Mouse (Mus musculus) frontal cortex, postnatal 10 days (tissue): ENCODE results near the gene Phf23.

Experiments
- DNase-seq, 2 experiments: peaks; one replicate each; pipeline ENCODE4 v3.0.0; 2022; ENCODE audit warnings: low spot score in 2 of 2, mixed read lengths in 1 of 2

Gene Phf23

GRCm38 (mm10) chr11:69970775-69971174 is 24.8 kb upstream of the Phf23 start:
- DNase-seq: no peak

GRCm38 (mm10) chr11:69974907-69975306 is 20.7 kb upstream of the Phf23 start:
- no peak for DNase-seq

DNA sequence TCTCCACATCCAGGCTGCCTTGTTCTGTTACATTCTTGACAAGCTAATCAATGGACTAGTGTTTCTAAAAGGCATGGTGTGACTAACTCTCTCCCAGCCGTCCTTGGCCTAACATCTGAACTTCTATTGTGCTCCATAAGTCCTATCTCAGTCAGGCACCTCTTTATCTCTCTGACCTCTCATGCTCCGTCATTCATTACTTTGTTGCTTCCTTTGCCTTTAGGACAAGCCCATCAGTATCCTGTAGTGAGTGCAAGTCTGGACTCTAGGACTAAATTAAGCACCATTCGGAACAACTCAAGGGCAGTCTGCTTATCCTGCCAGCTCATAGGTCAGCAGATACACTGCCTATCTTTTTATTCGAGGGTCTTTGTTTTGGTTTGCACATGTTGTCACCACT is 19.3 kb upstream of the Phf23 start:
- DNase-seq: no peak

DNA sequence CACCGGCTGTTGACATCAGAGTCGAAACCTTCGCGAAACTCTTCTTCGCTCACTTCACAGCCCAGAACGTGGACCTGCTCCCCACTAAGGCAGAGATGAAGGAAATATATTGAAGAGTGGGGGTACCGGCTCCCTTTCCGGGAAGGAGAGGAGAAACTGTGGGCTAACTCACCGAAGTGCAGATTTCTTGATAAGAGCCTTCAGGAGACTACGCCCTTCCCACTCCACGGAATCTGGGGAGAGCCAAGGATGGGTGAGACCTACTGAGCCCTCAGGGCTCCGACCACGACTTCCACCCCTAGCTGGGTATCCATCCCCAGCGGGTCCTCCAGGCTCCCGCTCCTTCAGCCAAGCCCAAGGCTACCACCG is 15.8 kb upstream of the Phf23 start:
- no peak for DNase-seq

DNA sequence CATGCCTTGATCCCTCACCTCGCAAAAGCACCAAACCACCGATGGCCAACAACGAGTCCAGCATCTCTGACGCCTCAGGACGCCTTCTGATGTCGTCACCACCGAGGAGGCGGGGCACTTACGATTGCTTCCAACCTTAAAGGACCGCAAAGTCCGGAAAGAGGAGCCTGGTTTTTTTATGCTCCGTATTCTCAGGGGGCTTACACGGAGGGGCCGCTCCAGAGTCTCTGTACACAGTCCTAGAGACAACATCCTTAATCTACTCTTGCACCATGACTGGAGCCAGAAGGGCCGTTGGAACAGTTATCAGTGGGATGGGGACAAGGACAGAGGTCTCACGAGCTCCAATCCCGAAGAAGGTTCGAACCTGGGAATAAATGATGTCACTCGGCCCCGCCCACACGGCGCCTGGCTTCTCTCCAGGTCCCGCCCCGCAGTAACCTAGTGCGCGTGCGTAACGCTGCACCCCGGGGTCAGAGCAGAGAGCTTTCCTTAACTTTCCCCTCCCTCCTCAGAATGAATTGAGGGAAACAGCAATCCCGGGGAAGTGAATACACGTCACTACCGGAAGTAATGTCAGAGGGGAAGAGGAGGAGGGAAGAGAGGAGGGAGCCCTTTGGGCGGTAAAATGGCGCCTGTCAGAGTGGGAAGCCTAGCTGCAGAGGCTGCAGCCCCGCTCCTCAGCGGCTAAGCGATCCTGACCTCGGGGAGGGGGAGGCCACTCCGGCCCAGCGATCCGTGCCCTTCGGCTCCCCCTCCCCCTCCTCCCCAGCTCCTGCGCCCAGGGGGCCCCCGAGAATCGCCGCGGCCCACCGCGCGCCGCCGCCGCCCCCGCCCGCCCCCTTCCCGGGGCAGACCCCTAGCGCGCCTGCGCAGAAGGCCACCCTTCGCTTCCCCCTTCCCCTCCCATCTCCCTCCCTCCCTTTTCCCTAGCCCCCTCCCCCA is 15.1 kb upstream of the Phf23 start:
- DNase-seq: peak; percentile 98

- DNase-seq: no peak
Observed at GRCm38 (mm10) chr11:69981141-69981762, 14.3 kb upstream of the Phf23 start, which contains the start of gene Ctdnep1. TSS of gene Ctdnep1 (plus strand) at chr11:69981156.

GRCm38 (mm10) chr11:69982225-69982624 is 13.4 kb upstream of the Phf23 start, which contains the start of gene Elp5:
TSS of gene Elp5 (minus strand) at chr11:69982517.
- no peak for DNase-seq

GRCm38 (mm10) chr11:69982877-69983276 is 12.7 kb upstream of the Phf23 start:
- no peak for DNase-seq

DNA sequence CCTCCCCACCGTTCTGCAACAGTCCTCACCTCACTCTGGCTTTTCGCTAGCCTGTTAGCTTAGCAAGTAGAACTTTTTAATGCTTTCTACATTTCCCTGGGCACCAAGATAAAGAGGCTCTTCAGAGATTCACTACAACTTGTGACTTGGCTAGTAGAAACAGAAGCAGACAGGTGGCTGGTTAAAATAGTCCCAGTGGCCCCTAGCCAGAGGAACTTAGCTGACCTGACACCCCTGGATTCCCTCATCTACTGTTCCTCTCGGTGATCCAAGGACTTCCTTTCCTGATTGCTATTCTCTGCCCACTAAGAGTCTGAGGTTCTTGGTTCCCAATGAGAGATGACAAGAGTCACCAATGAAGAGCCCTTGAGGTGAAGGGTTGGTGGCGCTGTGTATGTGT is 12.2 kb upstream of the Phf23 start:
- DNase-seq: no peak

DNA sequence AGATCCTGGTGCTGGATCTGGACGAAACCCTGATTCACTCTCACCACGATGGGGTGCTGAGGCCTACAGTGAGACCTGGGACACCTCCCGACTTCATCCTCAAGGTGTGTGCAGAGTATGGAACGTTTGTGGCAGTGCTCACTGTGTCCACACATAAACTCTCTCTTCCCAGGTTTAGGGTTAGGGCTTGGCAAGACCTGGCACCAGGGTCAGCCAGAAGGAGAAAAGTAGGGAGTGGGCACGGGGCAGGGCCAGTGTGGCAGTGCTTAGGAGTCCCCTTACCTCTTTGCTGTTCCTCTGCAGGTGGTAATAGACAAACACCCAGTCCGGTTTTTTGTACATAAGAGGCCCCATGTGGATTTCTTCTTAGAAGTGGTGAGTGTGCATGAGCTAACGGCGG is 11.1 kb upstream of the Phf23 start:
- no peak for DNase-seq

- DNase-seq: no peak
Observed at GRCm38 (mm10) chr11:69989949-69990348, 5.6 kb upstream of the Phf23 start.

DNA sequence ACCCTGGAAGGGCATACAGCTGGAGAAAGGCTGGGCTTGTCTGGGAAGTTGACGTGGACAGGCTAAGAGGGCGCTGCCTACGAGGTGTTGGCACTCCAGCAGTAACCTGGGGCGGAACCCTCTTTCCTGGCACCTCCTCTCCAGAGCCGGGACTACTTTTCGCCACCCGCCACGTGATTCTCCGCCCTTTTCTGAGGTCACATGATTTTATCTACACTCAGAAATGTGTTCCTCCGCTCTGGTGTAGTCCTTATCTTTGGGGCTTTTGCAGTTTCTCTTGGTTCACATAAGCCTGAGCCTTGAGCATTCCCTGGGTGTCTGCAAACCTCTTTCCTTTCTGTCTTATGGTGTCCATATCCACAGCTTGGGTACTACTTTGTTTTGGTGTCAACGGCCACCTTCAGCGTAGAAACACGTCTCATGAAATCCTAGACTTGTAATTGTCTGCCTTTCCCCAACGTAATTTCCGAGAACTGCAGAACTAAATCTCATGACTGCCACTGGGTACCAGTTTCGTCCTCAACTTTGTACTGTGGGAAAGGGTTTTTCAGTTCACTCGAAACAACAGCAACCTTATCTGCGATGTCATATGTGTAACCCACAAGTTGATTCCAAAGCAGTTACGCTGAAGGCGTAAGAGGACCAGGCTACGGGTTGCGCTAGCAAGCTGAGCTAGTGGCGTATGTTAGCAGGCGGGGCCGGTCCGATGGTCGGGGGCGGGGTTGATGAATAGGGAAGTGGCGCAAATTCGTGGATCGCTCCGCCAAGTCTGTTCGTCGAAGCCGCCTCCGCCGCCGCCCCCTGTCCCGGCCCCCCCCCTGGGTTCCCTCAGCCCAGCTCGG is 4.5 kb upstream of the Phf23 start, which contains the start of gene Gabarap:
Gene Gabarap, plus strand, starts transcription at position 294 of the 842 bp plus-strand sequence.
- peak; percentile 92 to 94 for DNase-seq

DNA sequence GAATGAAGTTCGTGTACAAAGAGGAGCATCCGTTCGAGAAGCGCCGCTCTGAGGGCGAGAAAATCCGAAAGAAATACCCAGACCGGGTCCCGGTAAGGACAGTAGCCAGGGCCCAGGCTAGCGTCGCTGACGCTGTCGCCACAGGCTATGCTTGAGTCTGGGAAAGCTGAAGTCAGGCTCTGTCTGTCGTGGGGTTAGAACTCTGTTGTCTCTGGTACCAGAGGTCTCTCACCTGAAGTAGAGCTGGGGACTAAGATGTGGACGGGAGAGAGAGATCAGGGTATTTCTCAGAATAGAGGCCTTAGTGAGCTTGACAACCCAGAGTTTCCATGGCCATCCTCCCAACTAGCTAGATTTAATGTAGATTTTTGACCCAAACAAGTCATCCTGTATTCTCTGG is 3.9 kb upstream of the Phf23 start:
- no peak for DNase-seq

DNA sequence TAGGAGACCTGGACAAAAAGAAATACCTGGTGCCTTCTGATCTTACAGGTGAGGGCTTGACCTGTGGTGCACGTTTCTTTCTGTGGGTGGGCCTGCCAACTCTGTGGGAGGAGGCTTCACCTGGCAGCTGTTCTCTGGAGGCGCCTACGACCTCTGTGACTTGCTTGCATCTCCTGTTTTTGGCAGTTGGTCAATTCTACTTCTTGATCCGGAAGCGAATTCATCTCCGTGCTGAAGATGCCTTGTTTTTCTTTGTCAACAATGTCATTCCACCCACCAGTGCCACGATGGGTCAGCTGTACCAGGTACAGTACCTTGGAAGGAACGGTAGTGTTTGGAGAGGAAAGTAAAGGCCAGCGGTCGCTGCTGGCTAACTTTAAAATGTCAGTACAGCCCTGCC is 3.2 kb upstream of the Phf23 start:
- DNase-seq: no peak

DNA sequence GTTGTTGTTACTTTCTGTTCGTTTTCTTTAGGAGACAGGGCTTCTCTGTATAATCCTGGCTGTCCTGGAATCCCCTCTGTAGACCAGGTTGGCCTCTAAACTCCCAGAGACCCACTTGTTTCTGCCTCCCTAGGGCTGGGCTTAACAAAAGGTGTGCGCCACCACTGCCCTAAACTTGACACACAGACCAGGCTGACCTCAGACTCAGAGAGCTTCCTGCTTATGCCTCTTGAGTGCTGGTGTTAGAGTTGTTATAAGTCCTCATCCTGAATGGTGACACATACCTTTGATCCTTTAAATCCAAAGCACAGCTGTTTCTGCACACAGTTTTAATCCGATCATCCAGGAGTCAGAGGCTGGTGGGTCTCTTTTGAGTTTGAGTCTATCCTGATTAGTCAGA is 2.6 kb upstream of the Phf23 start:
- DNase-seq: no peak

DNA sequence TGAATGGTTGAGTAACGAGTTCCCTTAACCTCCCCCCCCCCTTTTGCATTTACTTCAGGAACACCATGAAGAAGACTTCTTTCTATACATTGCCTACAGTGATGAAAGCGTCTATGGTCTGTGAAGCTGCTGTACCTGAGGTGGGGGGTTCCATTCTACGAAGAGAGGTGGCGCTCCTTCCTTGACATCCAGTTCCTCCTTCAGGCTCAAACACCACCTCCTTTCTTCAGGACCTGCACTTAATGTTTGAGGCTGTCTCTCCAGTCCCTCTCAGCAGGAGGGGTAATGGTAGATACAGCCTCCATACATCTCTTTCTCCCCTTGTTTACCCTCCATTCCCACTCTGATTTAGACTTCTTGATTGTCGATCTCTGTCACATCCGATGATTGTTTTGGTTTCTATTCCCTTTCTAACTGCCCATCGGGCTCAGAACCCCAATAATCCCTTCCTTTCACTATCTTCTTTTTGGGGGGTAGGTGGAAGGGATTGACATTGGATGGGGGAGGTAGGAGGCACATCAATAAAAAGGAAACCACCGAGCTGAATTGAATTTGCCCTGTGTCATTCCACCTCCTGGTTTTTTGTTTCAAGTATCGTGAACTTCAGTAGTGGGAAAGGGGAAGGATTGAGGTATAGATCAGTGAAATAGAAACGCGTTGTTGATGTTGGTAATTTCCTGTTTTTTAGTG is 1.0 kb upstream of the Phf23 start:
- DNase-seq: no peak

GRCm38 (mm10) chr11:69996161-69997061 is 834 bp downstream of the Phf23 start:
- DNase-seq: peak in 1 of 2 experiments; percentile 45

DNA sequence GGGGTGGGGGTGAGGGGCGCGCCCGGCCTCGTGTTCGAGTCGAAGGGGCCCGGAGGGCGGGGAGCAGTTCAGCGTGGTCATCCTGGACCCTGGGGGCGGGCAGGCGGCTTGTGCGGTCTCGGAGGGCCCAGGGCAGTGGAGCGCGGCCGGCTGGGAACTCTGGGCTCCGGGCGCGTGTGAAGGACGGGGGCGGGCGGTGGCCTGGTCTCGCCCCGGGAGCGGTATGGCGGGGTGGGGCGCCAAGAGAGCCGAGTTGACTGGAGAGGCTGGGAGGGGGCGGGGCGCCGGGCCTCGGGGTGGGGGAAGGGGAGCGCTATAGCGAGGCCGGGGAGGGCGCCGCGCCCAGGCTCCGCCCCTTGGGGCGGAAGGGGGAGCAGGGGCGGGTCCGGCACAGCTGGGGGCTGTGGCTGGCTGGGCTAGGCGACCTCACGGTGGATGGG is 1.5 kb downstream of the Phf23 start:
- DNase-seq: peak; percentile 73 to 76

DNA sequence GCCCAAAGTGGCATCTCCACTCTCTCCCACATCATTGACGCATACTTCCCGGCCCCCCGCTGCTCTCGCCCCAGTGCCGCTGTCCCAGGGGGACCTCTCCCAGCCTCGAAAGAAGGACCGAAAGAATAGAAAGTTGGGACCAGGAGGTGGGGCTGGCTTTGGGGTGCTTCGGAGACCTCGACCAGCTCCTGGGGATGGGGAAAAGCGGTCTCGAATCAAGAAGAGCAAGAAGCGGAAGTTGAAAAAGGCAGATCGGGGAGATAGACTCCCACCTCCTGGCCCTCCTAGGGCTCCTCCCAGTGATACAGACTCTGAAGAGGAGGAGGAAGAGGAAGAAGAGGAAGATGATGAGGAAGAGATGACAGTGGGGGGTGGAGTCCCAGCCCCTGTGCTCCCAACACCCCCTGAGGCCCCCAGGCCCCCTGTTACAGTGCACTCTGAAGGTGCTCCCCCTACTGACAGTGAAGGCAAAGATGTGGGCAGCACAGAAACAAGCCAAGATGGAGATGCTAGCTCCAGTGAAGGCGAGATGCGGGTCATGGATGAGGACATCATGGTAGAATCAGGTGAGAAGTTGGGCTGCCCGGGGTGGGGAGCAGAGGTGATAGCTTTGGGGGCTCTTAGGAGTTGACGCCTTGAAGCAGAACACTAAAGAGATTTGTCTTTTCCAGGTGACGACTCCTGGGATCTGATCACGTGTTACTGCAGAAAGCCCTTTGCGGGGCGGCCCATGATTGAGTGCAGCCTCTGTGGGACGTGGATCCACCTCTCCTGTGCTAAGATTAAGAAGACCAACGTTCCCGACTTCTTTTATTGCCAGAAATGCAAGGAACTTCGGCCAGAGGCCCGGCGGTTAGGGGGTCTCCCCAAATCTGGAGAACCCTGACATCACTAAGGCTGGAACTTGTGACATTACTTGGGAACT is 3.3 kb downstream of the Phf23 start:
- no peak for DNase-seq
